Mouse (Mus musculus) lung, postnatal 4 days (tissue): ENCODE measurements at regions not wholly inside any gene's neighbourhood (a gene's known extent, or its start where the extent isn't known, plus 50 kb on each side); places are given as distances from the start of the nearest gene placed in this dataset.

Experiments used
- DNase-seq, 2 experiments: peaks; one replicate each; pipeline ENCODE4 v3.0.0; 2021

DNA sequence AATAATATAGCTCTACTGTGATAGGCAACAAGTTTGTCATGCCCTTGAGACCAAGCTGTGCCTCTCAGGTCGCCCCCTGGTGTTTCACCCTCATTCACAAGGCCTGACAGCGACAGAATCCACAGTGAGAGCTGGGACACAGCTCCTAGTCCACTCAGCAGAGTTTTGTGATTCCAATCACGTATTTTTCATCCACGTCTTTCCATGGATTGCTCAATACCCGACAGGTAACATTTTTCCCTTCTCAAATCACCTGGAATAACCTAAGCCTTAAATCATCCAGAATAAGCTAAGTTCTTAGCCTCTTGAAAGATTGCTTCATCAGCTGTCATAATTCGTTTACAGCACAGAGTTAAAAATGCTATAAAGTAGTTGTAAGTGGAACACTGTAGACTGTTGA is 211.3 kb downstream of the Ccdc91 start:
- peak in 1 of 2 experiments; percentile 8 for DNase-seq

DNA sequence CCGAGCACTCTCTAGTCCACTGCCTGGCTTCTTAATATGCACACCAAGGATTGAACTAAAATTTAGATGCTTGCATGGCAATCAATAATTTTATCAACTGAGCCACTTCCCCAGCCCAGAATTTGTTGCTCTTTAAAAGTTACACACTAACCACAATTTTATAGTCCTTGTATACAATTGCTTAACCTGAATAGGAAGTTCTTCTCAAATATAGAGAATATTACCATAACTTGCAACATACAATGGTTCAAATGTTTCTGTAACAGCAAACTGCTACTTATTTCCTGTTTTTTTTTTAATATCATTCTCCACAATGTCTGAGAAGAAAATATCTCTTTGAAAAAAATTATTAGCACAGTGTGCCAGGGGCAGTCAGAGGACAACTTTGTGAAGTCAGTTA is 222.6 kb downstream of the Ccdc91 start:
- no peak for DNase-seq

DNA sequence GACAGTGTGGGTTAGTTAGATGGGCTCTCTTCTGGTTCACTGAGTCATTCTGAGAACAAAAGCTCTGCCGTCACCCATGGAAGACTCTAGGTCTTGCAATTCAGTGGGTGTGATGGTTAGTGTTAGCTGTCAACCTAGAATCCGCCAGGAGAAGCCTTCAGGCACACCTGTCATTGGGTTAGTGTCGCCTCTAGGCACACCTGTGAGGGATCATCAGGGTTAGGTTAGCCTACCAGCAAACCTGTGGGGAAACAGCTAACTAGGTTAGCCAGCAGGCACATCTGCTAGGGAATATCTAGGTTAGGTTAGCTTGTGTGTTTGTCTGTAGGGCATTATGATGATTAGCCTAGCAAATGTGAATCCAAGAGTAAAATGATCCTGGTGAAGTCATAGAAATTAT is 223.8 kb downstream of the Ccdc91 start:
- no peak for DNase-seq

DNA sequence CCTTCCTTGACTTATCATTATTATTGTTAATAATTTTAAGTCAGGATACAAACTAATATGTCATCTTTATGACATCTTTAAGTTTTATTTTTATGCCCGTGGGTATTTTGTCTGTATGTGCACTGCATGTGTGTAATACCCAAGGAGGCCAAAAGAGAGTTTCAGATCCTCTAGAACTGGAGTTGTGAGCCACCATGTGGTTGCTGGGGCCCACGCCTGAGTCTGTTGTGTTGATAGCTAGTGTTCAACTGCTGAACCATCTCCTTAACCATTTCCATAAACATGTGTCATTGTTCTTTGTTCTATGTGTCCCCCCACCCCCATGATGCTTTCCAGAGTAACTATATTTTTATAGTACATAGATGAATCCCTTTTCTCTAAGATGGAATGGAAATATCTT is 225.0 kb downstream of the Ccdc91 start:
- DNase-seq: no peak

DNA sequence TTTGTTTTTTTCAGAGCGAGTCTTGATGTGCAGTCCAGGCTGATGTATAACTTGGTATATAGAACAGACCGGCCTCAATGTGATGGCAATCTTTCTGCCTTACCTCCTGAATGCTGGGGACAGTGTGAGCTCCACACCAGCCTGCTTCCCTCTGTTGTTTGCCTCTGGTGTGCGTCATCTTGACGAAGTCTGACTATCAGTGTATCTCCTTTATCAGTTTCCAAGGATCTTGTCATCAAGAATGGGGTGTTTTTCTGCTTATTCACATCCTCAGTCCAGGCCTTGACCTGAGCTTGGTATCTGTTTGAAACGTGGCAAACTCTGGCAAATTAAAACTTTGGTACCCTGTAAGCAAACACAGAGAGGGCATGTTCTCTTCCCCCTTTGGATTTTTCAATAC is 226.3 kb downstream of the Ccdc91 start:
- no peak for DNase-seq

DNA sequence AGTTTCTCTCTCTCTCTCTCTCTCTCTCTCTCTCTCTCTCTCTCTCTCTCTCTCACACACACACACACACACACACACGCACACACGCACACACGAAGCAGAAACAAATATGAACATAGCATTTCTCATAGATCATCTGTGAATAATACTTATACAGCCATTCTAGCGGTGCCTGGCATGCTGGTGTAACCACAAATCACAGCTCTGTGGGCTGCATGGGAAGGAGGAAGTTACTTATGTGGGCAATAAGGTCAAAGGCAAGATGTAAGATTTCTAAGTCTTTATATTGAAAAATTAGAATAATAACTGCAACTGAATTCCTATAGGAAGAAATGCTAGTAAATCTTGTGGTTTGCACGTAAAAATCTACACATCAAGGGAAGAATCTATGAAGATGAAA is 228.7 kb downstream of the Ccdc91 start:
- DNase-seq: no peak

DNA sequence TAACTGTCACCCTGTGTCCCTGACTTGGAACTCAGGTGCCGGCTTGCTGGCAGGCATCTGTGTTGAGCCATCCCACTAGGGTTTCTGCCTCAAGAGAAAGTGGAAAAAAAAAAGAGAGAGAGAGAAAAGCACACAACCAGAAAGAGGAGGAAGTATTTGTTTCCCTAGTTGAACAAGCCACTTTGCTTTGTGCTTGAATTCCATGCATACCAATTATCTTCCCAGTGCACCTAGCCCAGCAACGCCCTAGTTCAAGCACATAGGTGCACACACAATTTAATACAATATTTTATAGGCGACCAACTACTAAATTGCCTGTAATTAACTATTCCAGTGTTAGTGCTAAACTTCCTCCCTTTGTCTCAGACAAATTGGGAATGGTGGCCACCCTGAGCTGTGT is 230.3 kb downstream of the Ccdc91 start:
- DNase-seq: no peak

DNA sequence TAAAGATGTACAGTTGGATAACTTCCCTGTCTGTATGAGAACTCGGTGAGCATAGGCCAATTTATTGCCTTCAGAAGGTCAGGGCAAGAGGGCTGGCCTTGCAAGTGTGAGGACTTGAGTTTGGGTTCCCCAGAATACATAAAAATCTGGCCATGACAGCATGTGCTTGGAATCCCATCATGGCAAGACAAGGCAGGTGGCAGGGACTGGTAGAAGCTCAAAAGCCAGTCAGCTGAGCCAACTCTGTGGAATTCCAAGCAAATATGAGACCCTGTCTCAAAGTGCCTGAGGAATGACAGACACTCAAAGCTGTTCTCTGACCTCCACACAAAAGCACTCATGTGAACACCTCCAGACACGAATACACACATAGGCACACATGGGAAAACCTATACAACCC is 231.1 kb downstream of the Ccdc91 start:
- DNase-seq: no peak

DNA sequence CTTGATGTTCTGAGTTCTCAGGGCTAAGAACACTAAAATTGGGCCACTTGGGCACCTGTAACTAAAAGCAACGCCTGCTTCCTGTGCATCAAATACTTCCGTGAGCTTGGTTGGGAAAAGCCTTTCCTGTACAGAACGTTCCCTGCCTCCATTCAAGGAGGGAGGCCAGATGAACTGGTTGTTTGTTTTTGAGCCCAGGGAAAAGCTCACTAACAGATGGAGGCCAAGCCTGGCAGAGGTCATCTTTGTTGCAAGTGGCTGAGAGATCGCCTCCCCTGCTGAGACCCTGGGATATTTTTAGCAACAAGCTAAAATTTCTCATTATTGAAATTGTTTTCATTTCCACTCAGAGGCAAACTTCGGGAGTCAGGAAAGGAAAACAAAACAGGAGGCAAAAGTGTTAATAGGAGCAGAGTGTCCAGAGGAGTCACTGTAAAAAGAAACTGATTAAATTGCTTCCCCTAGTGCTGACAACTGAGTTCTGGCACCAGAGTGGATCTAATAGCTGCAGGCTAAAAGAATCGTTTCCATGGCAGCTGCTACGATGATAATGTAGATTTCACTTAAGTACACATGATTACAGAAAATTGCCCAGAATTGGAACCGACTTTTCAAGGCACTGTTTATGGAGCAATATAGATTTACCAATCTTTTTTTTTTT is 242.6 kb downstream of the Ccdc91 start:
- no peak for DNase-seq

DNA sequence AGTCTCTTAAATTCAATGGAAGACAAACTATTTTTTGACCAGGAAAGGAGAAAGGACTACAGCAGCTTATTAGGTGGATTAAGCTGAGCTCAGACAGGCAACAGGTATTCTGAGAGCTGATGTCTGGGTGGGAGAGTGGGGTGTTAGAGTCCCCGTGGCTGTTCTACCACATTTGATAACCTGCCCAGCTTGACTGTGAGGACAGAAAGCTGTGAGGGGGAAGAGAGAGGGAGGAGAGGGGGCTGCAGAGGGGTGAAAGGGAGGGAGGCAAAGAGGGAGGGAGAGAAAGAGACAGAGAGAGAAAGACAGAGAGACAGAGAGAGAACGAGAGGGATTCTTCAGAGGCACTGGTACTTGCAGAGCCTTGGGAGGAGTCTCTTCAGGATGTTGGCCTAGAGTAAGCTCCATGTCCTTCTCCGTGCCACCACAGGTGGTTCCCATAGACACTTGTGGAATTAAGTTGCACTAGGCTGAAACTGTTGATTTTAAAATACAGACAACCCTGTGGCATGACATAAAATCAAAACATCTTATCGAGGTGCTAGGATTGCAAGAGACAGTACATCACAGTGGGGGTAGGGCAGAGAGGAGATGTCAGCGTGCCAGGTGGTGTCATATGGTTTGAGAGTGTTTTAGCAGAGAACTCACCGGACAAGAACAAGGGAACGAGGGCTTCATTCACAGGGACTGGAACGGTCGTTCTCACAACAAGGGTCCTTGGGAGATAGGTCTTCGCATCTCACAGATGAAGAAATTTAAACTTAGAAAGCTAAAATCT is 243.3 kb downstream of the Ccdc91 start:
- no peak for DNase-seq

DNA sequence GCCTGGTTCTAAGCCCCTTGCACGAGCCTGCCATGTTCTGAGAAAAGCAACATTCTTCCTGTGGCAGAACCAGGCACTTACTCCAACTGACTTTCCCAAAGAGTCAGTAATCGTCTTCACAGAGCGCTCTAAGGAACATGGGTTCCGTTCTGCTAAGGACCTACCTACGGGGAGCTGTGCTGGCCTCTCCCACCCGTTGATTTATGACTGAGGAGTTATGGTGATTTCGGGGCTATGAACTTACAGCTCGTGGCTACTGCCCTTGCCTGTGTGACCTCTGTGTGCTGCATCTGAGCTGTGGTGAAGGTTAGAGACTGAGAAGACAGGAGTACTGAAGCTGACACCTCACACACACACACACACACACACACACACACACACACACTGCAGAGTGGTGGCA is 243.9 kb downstream of the Ccdc91 start:
- DNase-seq: no peak

DNA sequence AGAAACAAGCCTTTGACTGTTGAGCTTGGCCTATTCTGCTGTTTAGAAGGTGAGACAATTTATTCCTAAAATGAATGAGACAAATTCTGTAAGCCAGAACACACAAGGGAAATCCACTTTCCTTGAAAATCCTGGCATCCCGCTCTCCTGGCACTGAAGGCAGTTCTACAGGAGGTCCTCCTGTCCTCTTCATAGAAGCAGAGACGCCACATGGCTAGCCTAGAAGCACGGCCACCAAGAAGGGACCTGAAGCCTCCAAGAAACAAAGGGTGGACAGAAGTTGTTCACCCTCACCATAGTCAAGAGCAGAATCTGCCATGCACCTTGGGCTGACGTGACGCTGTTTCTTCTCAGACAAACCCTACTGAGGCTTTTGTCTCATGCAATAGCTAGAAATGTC is 247.7 kb downstream of the Ccdc91 start:
- no peak for DNase-seq

DNA sequence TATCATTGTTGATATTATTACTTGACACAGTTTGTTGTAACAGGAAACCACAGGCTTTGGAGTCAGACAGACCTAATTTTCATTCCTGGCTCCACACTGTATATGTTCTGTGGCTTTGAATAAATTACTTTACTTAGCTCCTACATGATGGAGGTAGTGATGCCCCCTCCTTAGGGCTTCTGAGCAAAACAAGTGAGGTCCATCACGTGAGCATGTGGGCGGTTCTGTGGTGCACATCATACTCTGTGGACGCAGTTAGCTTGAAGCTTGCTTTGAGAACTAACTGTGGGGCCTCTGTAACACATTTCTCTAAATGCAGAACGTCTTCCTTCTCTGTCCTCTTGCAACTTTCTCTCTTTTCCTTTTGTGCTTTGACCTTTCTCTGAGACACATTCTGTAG is 251.4 kb downstream of the Ccdc91 start:
- no peak for DNase-seq

DNA sequence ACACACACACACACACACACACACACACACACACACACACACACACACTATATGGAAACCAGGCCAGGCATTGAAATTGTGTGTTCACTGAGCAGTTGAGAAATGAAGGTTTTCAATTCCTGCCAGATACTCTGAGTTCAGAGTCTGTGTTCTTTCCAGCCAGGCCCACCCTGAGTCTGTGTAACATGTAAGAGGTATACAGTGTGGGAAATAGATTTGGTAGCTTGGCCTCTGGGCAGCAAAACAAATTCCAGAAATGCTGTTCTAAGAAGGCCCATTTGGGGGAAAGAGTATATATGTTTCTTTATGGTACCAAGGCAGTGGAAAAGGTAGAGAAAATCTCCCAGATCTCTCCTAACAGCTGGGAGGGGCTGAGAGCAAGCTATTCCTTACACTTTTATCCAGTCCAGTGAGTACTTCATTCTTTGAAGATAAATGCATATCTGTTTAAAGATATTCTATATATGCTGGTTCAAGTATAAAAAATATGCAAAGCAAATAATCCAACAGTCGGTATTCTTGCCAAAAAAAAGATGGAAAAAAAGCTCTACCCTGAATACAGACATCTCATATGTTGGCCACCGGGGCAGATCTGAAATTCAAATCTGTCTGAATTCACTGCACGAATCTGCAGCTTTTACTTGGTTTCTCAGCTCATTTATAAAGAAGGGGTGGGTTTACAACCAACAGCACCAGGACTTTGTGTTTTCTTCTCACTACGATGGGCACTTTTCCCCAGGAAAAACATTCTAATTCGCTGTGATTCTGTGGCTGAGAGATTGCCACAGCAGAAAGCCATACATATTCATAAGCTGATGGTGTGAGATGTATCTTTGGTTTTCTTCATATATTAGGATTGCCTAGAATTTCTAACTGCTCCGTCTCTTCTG is 252.3 kb downstream of the Ccdc91 start:
- no peak for DNase-seq

DNA sequence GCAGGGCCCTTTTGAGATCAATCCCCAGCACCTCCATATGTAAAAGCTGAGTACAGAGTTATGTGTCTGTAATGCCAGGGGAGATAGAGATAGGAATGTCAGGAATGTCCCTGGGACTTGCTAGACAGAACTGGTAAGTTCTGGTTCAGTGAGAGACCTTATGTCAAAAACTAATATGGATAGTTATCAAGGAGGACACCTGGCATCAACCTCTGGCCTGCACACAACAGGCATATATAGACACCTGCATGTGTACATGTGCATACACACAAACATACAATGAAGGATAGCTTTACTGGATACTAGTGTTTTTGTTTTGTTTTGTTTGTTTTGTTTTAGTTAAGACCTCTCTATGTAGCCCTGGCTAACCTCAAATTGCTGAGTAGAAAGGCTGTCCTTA is 254.1 kb downstream of the Ccdc91 start:
- no peak for DNase-seq

DNA sequence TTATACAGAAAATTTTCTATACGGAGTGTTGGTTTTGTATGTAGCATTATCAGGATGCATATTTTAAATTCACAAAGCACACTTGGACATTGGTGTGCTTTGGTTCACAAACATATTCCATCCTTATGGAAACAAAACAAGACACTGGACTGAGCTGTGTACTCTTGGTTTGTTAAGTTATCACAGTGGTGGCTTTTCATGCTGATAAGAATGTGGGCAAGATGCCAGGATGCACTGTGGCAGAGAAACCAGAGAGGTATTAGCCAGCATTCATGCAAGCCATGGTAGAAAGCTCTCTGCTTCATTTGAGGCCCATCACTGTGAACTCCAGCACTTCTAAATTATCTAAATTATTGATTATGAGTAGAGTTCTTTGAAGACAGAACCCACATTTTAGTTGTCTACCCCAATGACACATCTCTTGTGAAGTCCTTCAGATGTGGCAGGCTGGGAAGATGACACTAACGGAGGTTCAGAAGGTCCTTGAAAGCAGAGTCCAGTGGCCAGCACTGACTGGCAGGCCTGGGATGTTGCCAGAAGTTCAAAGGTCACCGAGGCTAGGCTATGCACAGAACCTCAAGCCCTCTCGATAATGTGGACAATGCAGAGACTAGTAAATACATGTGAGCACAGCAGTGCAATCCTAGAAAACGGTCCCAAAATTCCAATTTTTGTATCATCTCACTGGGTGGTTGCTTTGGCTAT is 263.1 kb downstream of the Ccdc91 start:
- DNase-seq: no peak

DNA sequence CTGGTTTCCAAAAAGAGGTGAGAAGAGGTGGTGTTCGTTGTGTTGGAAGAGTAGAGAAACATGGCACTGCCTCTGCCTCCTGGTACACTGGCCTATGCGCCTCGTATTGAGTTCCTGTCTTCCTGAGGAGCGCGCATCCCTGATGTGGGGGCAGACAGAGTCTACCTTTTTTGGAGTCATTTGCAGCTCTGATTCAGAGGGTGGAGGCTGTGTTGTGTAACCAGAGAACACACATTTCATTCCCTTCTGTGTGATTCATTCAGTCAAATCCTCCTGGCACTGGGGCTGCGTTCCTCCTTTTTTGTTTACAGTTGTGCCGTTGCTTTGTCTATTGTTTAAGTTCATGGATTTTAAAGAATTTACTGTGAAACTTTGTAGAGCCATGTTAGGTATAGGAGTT is 265.8 kb downstream of the Ccdc91 start:
- DNase-seq: no peak

DNA sequence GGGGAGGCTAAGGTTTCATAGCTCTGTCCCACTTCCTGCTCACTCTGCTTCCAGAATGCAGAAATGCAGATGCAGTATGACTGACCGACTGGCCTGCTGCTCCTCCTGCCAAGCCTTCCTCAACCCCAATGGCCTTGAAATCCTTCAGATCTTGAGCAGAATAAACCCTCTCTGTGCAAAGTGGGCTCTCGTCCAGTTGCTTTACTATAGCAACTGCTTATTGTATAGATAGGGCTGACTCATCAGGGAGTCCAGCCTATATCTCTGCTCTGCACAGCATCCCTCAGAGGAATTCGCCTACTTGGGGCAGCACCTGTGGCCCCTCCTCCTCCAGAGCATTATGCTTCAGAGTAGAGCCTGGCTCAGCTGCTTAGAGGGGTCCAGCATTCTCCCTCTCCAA is 268.5 kb downstream of the Ccdc91 start:
- DNase-seq: no peak

DNA sequence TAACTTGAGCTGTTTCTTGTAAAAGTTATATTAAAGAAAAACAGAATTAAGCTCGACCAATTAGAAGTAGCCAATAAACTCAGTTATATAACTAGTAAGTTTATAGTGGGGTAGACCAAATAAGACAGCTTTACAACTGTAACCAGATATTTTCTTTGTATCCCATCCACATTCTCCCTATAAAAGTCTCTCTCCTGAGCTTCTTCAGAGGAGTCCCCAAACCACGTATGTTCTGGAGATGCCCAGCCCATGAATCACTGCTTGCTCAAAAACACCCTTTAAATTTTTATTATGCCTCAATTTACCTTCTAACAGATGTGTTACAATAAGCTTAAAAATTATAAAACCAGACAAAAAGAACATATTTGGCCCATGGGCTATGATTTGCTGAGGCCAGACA is 270.1 kb downstream of the Ccdc91 start:
- DNase-seq: no peak

DNA sequence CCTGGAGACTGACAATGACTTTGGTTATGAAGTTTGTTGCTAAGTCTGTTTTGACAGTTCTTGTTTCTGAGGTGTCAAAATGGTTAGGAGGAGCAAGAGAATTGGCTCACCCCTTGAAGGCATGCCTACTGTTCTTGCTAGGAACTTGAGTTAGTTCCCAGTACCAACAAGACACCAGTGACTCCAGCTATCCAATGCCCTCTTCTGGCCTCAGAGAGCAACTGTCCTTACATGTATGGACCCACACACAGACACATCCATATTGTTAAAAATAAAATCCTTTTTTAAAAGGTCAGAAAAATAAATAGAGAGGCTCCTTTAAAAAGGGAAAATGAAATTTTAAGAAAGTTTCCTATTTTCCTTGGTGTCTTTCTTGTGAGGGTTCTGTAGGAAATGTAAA is 272.3 kb downstream of the Ccdc91 start:
- no peak for DNase-seq

DNA sequence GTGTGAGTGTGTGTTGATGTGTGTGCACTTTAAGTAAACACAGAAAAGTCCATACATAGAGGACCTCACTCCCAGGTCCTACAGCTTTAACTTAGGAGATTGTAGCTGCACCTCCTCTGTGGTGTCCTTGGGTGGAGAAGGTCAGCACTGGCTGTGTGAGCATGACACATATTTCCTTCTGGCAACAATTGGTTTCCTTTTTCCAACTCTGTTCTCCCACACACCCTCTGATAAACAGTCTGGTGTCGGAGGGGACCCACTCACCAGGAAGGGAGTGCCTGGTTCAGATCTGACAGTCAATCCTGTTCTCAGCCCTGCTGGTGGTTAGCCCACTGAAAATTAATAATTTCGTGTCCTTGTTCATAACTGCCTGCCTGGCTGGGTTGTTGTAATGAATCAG is 276.7 kb downstream of the Ccdc91 start:
- DNase-seq: peak; percentile 11 to 34

DNA sequence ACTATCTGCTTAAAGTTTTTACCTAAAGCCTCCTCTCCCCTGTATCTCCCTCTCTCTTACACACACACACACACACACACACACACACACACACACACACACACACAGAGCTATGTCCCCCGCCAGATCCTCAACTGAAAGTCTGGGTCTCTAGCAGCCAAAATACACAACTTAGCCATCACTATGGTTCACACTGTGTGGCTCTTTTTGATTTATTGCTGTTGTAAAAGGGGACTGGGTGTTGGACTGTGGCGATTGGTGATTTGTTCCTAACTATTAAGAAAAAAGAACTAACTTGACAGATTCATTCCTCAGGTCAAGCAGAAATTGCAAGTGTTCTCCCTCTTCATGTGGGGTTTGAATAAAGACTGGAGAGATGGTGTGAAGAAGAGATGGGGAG is 278.2 kb downstream of the Ccdc91 start:
- DNase-seq: no peak
